Mouse (Mus musculus) testis, adult 2 months (tissue): ENCODE measurements around the gene Rbm6. TPM values are rescaled to one million over a fixed set of nuclear protein-coding genes. Genes with fewer than 3 reads are reported as not detected.

Experiments
- H3K27ac ChIP-seq: fragments of 200-500 bp; 2 replicates; pipeline ENCODE4 v1.5.1; 2012; ENCODE audit warnings: low read depth, low read length; ENCODE audit not compliant: control insufficient read depth, insufficient read depth
- H3K27me3 ChIP-seq: fragments of 200-500 bp; 2 replicates; pipeline ENCODE4 v1.6.1; 2012; ENCODE audit warnings: mild to moderate bottlenecking, low read length, moderate library complexity; ENCODE audit not compliant: control insufficient read depth, insufficient read depth
- H3K36me3 ChIP-seq: fragments of 200-500 bp; 2 replicates; pipeline ENCODE4 v1.6.1; 2012; ENCODE audit warnings: mild to moderate bottlenecking, low read length; ENCODE audit not compliant: control insufficient read depth, insufficient read depth
- H3K4me1 ChIP-seq: fragments of 200-500 bp; 2 replicates; pipeline ENCODE4 v1.6.1; 2012; ENCODE audit warnings: low read length; ENCODE audit not compliant: control insufficient read depth, insufficient read depth
- H3K4me3 ChIP-seq: fragments of 200-500 bp; 2 replicates; pipeline ENCODE4 v1.5.1; 2012; ENCODE audit warnings: low read depth, mild to moderate bottlenecking, low read length, moderate library complexity, mixed read lengths; ENCODE audit not compliant: control insufficient read depth
- CTCF ChIP-seq: fragments of 200-500 bp; IDR thresholded peaks from 2 replicates; pipeline ENCODE4 v1.5.1; 2012; ENCODE audit warnings: low read depth, mild to moderate bottlenecking, inconsistent platforms, low read length, moderate library complexity; ENCODE audit not compliant: control insufficient read depth, insufficient read depth, insufficient replicate concordance
- POLR2A ChIP-seq: fragments of 200-500 bp; IDR thresholded peaks from 2 replicates; pipeline ENCODE4 v1.6.1; 2012; ENCODE audit warnings: low read depth, mild to moderate bottlenecking, inconsistent platforms, low read length, moderate library complexity; ENCODE audit not compliant: control insufficient read depth
- polyA plus RNA-seq: library from polyadenylated mRNA; depleted of rRNA; stranded (reverse); fragments of >200 nt; gene quantifications from 2 replicates; pipeline ENCODE4 v1.2.3, GENCODE M21; 2012

Gene Rbm6
- polyA plus RNA-seq, 1 experiment: 28.1 TPM

DNA sequence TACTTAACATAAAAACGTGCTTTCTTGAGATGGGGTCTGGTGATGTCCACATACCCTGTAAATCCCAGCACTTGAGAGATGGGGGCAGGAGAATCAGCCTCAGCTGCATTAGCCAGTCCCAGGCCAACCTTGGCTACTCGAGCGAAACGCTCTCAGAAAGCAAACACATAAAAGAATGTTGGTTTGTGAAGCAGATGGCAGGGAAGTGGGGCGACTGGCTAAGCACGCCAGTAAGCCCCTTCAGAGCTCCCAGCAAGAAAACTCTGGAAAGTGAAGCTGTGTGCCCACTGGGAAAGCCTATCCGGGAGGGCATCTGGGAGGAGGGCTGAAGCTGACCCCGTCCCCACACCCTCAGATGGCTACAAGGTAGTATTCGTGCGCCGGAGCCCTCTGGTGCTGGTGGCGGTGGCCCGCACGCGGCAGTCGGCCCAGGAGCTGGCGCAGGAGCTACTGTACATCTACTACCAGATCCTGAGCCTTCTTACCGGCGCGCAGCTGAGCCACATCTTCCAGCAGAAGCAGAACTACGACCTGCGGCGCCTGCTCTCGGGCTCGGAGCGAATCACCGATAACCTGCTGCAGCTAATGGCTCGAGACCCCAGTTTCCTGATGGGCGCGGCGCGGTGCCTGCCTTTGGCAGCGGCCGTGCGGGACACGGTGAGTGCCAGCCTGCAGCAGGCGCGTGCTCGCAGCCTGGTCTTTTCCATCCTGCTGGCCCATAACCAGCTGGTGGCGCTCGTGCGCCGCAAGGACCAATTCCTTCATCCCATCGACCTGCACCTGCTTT is 28.0 kb upstream of the Rbm6 start:
- TF ChIP-seq POLR2A: no peak
- TF ChIP-seq CTCF: peak; percentile 68; the same call in 1 of the 2 replicates
- peaks cover 6% of the 10 kb centered on the region for H3K4me1 ChIP-seq
- no peaks in the 10 kb centered on the region for H3K27me3 ChIP-seq
- peak overlapping the region; percentile 56 for H3K4me3 ChIP-seq
- H3K27ac ChIP-seq: no peak overlapping the region
- no peaks in the 10 kb centered on the region for H3K36me3 ChIP-seq

GRCm38 (mm10) chr9:107899855-107900254 is 26.8 kb upstream of the Rbm6 start:
- no peaks in the 10 kb centered on the region for H3K27me3 ChIP-seq
- H3K4me1 ChIP-seq: peaks cover 3% of the 10 kb centered on the region
- TF ChIP-seq CTCF (no peak), POLR2A (no peak)
- no peaks in the 10 kb centered on the region for H3K36me3 ChIP-seq
- H3K4me3 ChIP-seq: no peak overlapping the region
- no peak overlapping the region for H3K27ac ChIP-seq

GRCm38 (mm10) chr9:107898563-107898962 is 25.5 kb upstream of the Rbm6 start:
- TF ChIP-seq CTCF (no peak), POLR2A (no peak)
- H3K27ac ChIP-seq: no peak overlapping the region

DNA sequence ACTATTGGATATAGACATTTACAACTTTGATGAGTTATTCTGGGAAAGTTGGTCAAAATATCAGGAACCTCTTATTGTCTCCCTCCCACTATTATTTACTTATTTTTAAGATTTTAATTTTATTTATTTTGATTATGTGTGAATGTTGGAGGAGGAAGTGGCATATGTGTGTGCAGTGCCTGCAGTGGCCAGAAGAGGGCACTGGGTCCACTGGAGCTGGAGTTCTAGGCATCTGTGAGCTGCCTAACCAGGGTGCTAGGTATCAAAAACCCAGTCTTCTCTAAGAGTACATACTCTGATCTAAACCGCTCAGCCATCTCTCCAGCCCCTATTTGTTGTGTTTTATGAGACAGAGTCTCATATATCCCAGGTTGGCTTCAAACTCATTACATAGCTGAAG is 18.0 kb upstream of the Rbm6 start:
- Histone ChIP-seq H3K4me1 (peaks cover 8% of the 10 kb centered on the region), H3K36me3 (no peaks in the 10 kb centered on the region), H3K27me3 (no peaks in the 10 kb centered on the region), H3K4me3 (no peak overlapping the region), H3K27ac (no peak overlapping the region)
- TF ChIP-seq CTCF (peak; percentile 64; the same call in 1 of the 2 replicates), POLR2A (no peak)

More at GRCm38 (mm10) chr9:107898563-107898962, 25.5 kb upstream of the Rbm6 start:
- peaks cover 3% of the 10 kb centered on the region for H3K4me1 ChIP-seq
- no peak overlapping the region for H3K4me3 ChIP-seq
- no peaks in the 10 kb centered on the region for H3K27me3 ChIP-seq
- H3K36me3 ChIP-seq: no peaks in the 10 kb centered on the region

GRCm38 (mm10) chr9:107890260-107890659 is 17.2 kb upstream of the Rbm6 start:
- Histone ChIP-seq H3K27ac (no peak overlapping the region), H3K27me3 (no peaks in the 10 kb centered on the region), H3K4me1 (peaks cover 8% of the 10 kb centered on the region), H3K4me3 (no peak overlapping the region), H3K36me3 (no peaks in the 10 kb centered on the region)
- TF ChIP-seq POLR2A (no peak), CTCF (no peak)

- Histone ChIP-seq H3K4me1 (peaks cover 8% of the 10 kb centered on the region), H3K27me3 (no peaks in the 10 kb centered on the region), H3K36me3 (no peaks in the 10 kb centered on the region), H3K27ac (peak overlapping the region; percentile 77), H3K4me3 (peak overlapping the region; percentile 91)
- TF ChIP-seq CTCF: no peak
- no peak for TF ChIP-seq POLR2A
Observed at GRCm38 (mm10) chr9:107888267-107888850, 15.3 kb upstream of the Rbm6 start.

DNA sequence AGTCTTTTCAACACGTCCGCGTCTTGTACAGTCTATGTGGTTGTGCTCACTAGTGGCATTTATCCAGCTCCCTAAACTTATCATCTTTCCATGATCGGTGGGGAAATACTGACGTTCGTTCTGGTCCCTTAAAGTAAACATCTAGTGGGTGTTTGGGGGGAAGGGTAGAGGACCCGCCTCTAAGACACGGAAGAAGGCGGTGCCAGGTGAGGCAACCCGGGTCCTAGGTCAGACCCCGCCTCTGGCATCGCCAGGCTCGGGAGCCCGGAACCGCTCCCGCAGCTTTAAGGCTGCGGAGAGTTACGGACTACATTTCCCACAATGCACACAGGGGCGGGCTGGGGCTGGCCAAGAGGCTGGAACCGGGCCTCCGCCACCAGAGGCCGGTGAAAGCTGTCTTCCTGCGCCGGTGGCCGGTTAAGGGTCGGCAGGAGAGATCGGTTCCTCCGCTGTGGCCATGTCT is 14.8 kb upstream of the Rbm6 start, which contains the start of gene Mon1a:
Mon1a (plus strand) TSS at position 348 of the 463 bp plus-strand sequence.
- peaks cover 8% of the 10 kb centered on the region for H3K4me1 ChIP-seq
- no peaks in the 10 kb centered on the region for H3K36me3 ChIP-seq
- TF ChIP-seq POLR2A (peak; percentile 67), CTCF (no peak)
- H3K27ac ChIP-seq: peak within 1 kb of the TSS; percentile 77
- peak within 1 kb of the TSS; percentile 91 for H3K4me3 ChIP-seq
- no peaks in the 10 kb centered on the region for H3K27me3 ChIP-seq
